Mouse (Mus musculus): Measurements from ENCODE around the gene Trpm6.

Trpm6 gene

GRCm38 (mm10) chr19:18872792-18873569 lies 123.2 kb downstream of the Trpm6 start:
- CTCF ChIA-PET: no interaction called here

GRCm38 (mm10) chr19:18873709-18874644 lies 124.2 kb downstream of the Trpm6 start:
- ChIA-PET CTCF (no interaction called here), POLR2A (interaction anchor here in 1 of 4 experiments (0.9 kb wide), 1 partner anchor 203 kb away, joined by 3 read pairs; the partner anchor contains the start of gene Carnmt1)

More at GRCm38 (mm10) chr19:18872792-18873569, 123.2 kb downstream of the Trpm6 start:
- POLR2A ChIA-PET: interaction anchor here in 1 of 4 experiments (0.7 kb wide), 1 partner anchor 316 kb away, joined by 3 read pairs; no protein-coding TSS in a partner anchor

GRCm38 (mm10) chr19:18879264-18879663 lies 129.5 kb downstream of the Trpm6 start:
- POLR2A ChIA-PET: no interaction called here
- CTCF ChIA-PET: no interaction called here

GRCm38 (mm10) chr19:18881162-18881561 lies 131.4 kb downstream of the Trpm6 start:
- ChIA-PET POLR2A (no interaction called here), CTCF (no interaction called here)

- CTCF ChIA-PET: no interaction called here
Measured at GRCm38 (mm10) chr19:18887646-18888407, 138.0 kb downstream of the Trpm6 start.

GRCm38 (mm10) chr19:18888491-18889116 lies 138.8 kb downstream of the Trpm6 start:
- POLR2A ChIA-PET: interaction anchor here in 1 of 4 experiments (0.6 to 1.2 kb wide), 2 partner anchors 17 to 1543 kb away, joined by 3 to 4 read pairs; no protein-coding TSS in a partner anchor
- CTCF ChIA-PET: no interaction called here

More at GRCm38 (mm10) chr19:18887646-18888407, 138.0 kb downstream of the Trpm6 start:
- POLR2A ChIA-PET: no interaction called here

- POLR2A ChIA-PET: interaction anchor here in 1 of 4 experiments (0.6 to 1.2 kb wide), 2 partner anchors 17 to 1542 kb away, joined by 3 to 4 read pairs; no protein-coding TSS in a partner anchor
- CTCF ChIA-PET: no interaction called here
Measured at GRCm38 (mm10) chr19:18889117-18889627, 139.4 kb downstream of the Trpm6 start.

- CTCF ChIA-PET: no interaction called here
- POLR2A ChIA-PET: interaction anchor here in 1 of 4 experiments (0.6 to 1.2 kb wide), 2 partner anchors 16 to 1542 kb away, joined by 3 to 4 read pairs; no protein-coding TSS in a partner anchor
Measured at GRCm38 (mm10) chr19:18889632-18890031, 139.8 kb downstream of the Trpm6 start.

- POLR2A ChIA-PET: no interaction called here
- CTCF ChIA-PET: no interaction called here
Measured at GRCm38 (mm10) chr19:18890216-18890615, 140.4 kb downstream of the Trpm6 start.

GRCm38 (mm10) chr19:18898238-18898637 lies 148.5 kb downstream of the Trpm6 start:
- CTCF ChIA-PET: no interaction called here

GRCm38 (mm10) chr19:18902041-18902693 lies 152.4 kb downstream of the Trpm6 start:
- CTCF ChIA-PET: no interaction called here
- POLR2A ChIA-PET: no interaction called here

More at GRCm38 (mm10) chr19:18898238-18898637, 148.5 kb downstream of the Trpm6 start:
- POLR2A ChIA-PET: no interaction called here

- CTCF ChIA-PET: no interaction called here
- POLR2A ChIA-PET: no interaction called here
Measured at GRCm38 (mm10) chr19:18902694-18903067, 152.9 kb downstream of the Trpm6 start.

GRCm38 (mm10) chr19:18905511-18905910 lies 155.7 kb downstream of the Trpm6 start:
- POLR2A ChIA-PET: interaction anchor here in 1 of 4 experiments (0.7 to 1.2 kb wide), 2 partner anchors 17 to 23 kb away, joined by 3 read pairs; no protein-coding TSS in a partner anchor
- CTCF ChIA-PET: no interaction called here

GRCm38 (mm10) chr19:18909641-18910040 lies 159.9 kb downstream of the Trpm6 start:
- ChIA-PET CTCF (no interaction called here), POLR2A (no interaction called here)

GRCm38 (mm10) chr19:18911755-18912340 lies 162.1 kb downstream of the Trpm6 start:
- POLR2A ChIA-PET: interaction anchor here in 1 of 4 experiments (0.8 kb wide), 1 partner anchor 928 kb away, joined by 3 read pairs; no protein-coding TSS in a partner anchor
- CTCF ChIA-PET: no interaction called here

GRCm38 (mm10) chr19:18941391-18941790 lies 191.6 kb downstream of the Trpm6 start:
- CTCF ChIA-PET: no interaction called here

More at GRCm38 (mm10) chr19:18941391-18941790, 191.6 kb downstream of the Trpm6 start:
- POLR2A ChIA-PET: no interaction called here
